Mouse (Mus musculus) kidney, adult 2 months (tissue): ENCODE results near the gene Fgf18. TPM values are rescaled to one million over a fixed set of nuclear protein-coding genes. Genes with fewer than 3 reads are reported as not detected.

Source experiments
- DNase-seq: peaks from one replicate; pipeline ENCODE4 v3.0.0; 2021
- H3K27ac ChIP-seq: fragments of 200-500 bp; 2 replicates; pipeline ENCODE4 v1.5.1; 2012; ENCODE audit warnings: low read depth, low read length, control low read depth, inconsistent platforms; ENCODE audit not compliant: insufficient read depth
- H3K27me3 ChIP-seq: fragments of 200-500 bp; replicated peaks from 2 replicates; pipeline ENCODE4 v1.6.1; 2012; ENCODE audit warnings: mild to moderate bottlenecking, moderate library complexity, low read length, inconsistent platforms; ENCODE audit not compliant: control insufficient read depth, insufficient read depth
- H3K36me3 ChIP-seq: fragments of 200-500 bp; 2 replicates; pipeline ENCODE4 v1.6.1; 2012; ENCODE audit warnings: mild to moderate bottlenecking, moderate library complexity, low read length, inconsistent platforms; ENCODE audit not compliant: control insufficient read depth, insufficient read depth
- H3K4me1 ChIP-seq: fragments of 200-500 bp; 2 replicates; pipeline ENCODE4 v1.6.1; 2011; ENCODE audit warnings: low read length; ENCODE audit not compliant: control insufficient read depth, insufficient read depth
- H3K4me3 ChIP-seq: fragments of 200-500 bp; 2 replicates; pipeline ENCODE4 v1.5.1; 2011; ENCODE audit warnings: mild to moderate bottlenecking, low read depth, low read length, control low read depth; ENCODE audit not compliant: insufficient read depth
- CTCF ChIP-seq: fragments of 200-500 bp; conservative IDR thresholded peaks from 2 replicates; pipeline ENCODE4 v1.5.1; 2011; ENCODE audit warnings: low read depth, mild to moderate bottlenecking, control low read depth, low read length, moderate library complexity, mixed read lengths; ENCODE audit not compliant: insufficient read depth, insufficient read length
- POLR2A ChIP-seq: fragments of 200-500 bp; IDR thresholded peaks from one replicate; pipeline ENCODE4 v1.6.1; 2011; ENCODE audit warnings: low read depth, low read length, control low read depth
- WGBS: fragments of 180-500 bp; shearing (Covaris S2); methylation state at CpG from one replicate; pipeline ENCODE4 v1.1.7; 2018; 5-methylcytosine and 5-hydroxymethylcytosine counted together
- polyA plus RNA-seq: library from polyadenylated mRNA; depleted of rRNA; stranded (reverse); fragments of >200 nt; gene quantifications from 2 replicates; pipeline ENCODE4 v1.2.3, GENCODE M21; 2012

The Fgf18 gene
- polyA plus RNA-seq, 1 experiment = 0.50 TPM

- H3K36me3 ChIP-seq = peaks cover 7% of the 10 kb centered on the region
- no peak overlapping the region for H3K4me3 ChIP-seq
- TF ChIP-seq CTCF = no peak
- no peaks in the 10 kb centered on the region for H3K27me3 ChIP-seq
- no peak for DNase-seq
- H3K27ac ChIP-seq = no peak overlapping the region
- H3K4me1 ChIP-seq = peaks cover 2% of the 10 kb centered on the region; the same call in 1 of the 2 replicates
Observed at GRCm38 (mm10) chr11:33150364-33150763, 3.2 kb upstream of the Fgf18 start.

GRCm38 (mm10) chr11:33149453-33149852, 2.3 kb upstream of the Fgf18 start:
- Histone ChIP-seq H3K27me3 (no peaks in the 10 kb centered on the region), H3K27ac (no peak overlapping the region), H3K36me3 (peaks cover 6% of the 10 kb centered on the region), H3K4me1 (peaks cover 2% of the 10 kb centered on the region; the same call in 1 of the 2 replicates), H3K4me3 (no peak overlapping the region)
- no peak for DNase-seq
- TF ChIP-seq CTCF (no peak), POLR2A (no peak)

GRCm38 (mm10) chr11:33149088-33149436, 1.9 kb upstream of the Fgf18 start:
- H3K27me3 ChIP-seq = no peaks in the 10 kb centered on the region
- no peak for DNase-seq
- 30% methylated on average over 3 of the region's 3 CpGs for WGBS
- H3K27ac ChIP-seq = no peak overlapping the region
- peaks cover 2% of the 10 kb centered on the region; the same call in 1 of the 2 replicates for H3K4me1 ChIP-seq
- H3K36me3 ChIP-seq = peaks cover 6% of the 10 kb centered on the region
- H3K4me3 ChIP-seq = no peak overlapping the region
- TF ChIP-seq POLR2A = no peak
- no peak for TF ChIP-seq CTCF

- no peak for TF ChIP-seq POLR2A
- peak; percentile 94 for TF ChIP-seq CTCF
- DNase-seq = peak; percentile 88
- Histone ChIP-seq H3K27ac (no peak overlapping the region), H3K4me1 (peaks cover 2% of the 10 kb centered on the region; the same call in 1 of the 2 replicates), H3K27me3 (no peaks in the 10 kb centered on the region), H3K4me3 (peak overlapping the region; percentile 19), H3K36me3 (peaks cover 6% of the 10 kb centered on the region)
- 10% methylated on average over 23 of the region's 23 CpGs for WGBS
Observed at GRCm38 (mm10) chr11:33148338-33149087, 1.3 kb upstream of the Fgf18 start.

GRCm38 (mm10) chr11:33147572-33148337, 555 bp upstream of the Fgf18 start:
- under 1% methylated on average over 83 of the region's 85 CpGs for WGBS
- H3K36me3 ChIP-seq = peaks cover 4% of the 10 kb centered on the region
- TF ChIP-seq CTCF (no peak), POLR2A (no peak)
- no peak overlapping the region for H3K27ac ChIP-seq
- DNase-seq = peak; percentile 54
- peak overlapping the region; percentile 46 for H3K4me3 ChIP-seq
- no peaks in the 10 kb centered on the region for H3K27me3 ChIP-seq
- H3K4me1 ChIP-seq = peaks cover 2% of the 10 kb centered on the region; the same call in 1 of the 2 replicates

GRCm38 (mm10) chr11:33146651-33147131, 509 bp downstream of the Fgf18 start:
- peaks cover 2% of the 10 kb centered on the region; the same call in 1 of the 2 replicates for H3K4me1 ChIP-seq
- TF ChIP-seq CTCF = no peak
- TF ChIP-seq POLR2A = no peak
- WGBS = 2% methylated on average over 30 of the region's 30 CpGs
- no peaks in the 10 kb centered on the region for H3K27me3 ChIP-seq
- no peak overlapping the region for H3K27ac ChIP-seq
- H3K4me3 ChIP-seq = peak overlapping the region; percentile 46
- H3K36me3 ChIP-seq = peaks cover 2% of the 10 kb centered on the region; the same call in 1 of the 2 replicates
- peak; percentile 69 for DNase-seq

GRCm38 (mm10) chr11:33146143-33146497, 1.1 kb downstream of the Fgf18 start:
- H3K27ac ChIP-seq = no peak overlapping the region
- H3K36me3 ChIP-seq = no peaks in the 10 kb centered on the region
- no peak overlapping the region for H3K4me3 ChIP-seq
- peaks cover 2% of the 10 kb centered on the region; the same call in 1 of the 2 replicates for H3K4me1 ChIP-seq
- WGBS = 4% methylated on average over 9 of the region's 9 CpGs
- no peaks in the 10 kb centered on the region for H3K27me3 ChIP-seq
- DNase-seq = peak; percentile 88
- TF ChIP-seq CTCF (no peak), POLR2A (no peak)
